Mouse (Mus musculus): ENCODE measurements at regions not wholly inside any gene's neighbourhood (a gene's known extent, or its start where the extent isn't known, plus 50 kb on each side); places are given as distances from the start of the nearest gene placed in this dataset.
"Not testable (repeated sequence)": the region's sequence is repeated elsewhere in the genome, so short reads cannot be mapped to it uniquely, and the experiment has no call there.

GRCm38 (mm10) chr16:50785384-50785783, 194.4 kb upstream of the Ccdc54 start:
- TF ChIP-seq CEBPB (IDR thresholded peaks at IDR 0.05; ENCODE audit: low read depth) (no peak), FOSL1 (IDR thresholded peaks at IDR 0.05; ENCODE audit: insufficient read depth, low read length, poor library complexity, severe bottlenecking) (no peak), CTCF (IDR thresholded peaks at IDR 0.05; ENCODE audit: control insufficient read depth, insufficient read depth, insufficient read length) (no peak), MAX (IDR thresholded peaks at IDR 0.05) (no peak), USF1 (IDR thresholded peaks at IDR 0.05; ENCODE audit: low read depth) (no peak), MYOD1 (IDR thresholded peaks at IDR 0.05; ENCODE audit: control insufficient read depth, insufficient read length, low read depth) (no peak), MYOG (IDR thresholded peaks at IDR 0.05; ENCODE audit: control insufficient read depth, extremely low read depth, insufficient read length) (no peak)
- H3K4me3 ChIP-seq (ENCODE audit: insufficient read depth, poor library complexity, severe bottlenecking) = no peak overlapping the region
- H3ac ChIP-seq (ENCODE audit: control insufficient read depth, insufficient read length, low read depth) = no peak overlapping the region
- no peaks in the 10 kb centered on the region for H3K36me3 ChIP-seq (ENCODE audit: control insufficient read depth, insufficient read depth)
- no peaks in the 10 kb centered on the region for H3K27me3 ChIP-seq (ENCODE audit: control insufficient read depth, insufficient read depth, insufficient read length)
- no peaks in the 10 kb centered on the region for H3K79me3 ChIP-seq (ENCODE audit: low read depth)
- no peaks in the 10 kb centered on the region for H3K79me2 ChIP-seq (ENCODE audit: control insufficient read depth, insufficient read depth)

- Histone ChIP-seq H3ac (ENCODE audit: control insufficient read depth, insufficient read length, low read depth) (no peak overlapping the region), H3K79me2 (ENCODE audit: control insufficient read depth, insufficient read depth) (no peaks in the 10 kb centered on the region), H3K27me3 (ENCODE audit: control insufficient read depth, insufficient read depth, insufficient read length) (no peaks in the 10 kb centered on the region), H3K79me3 (ENCODE audit: low read depth) (no peaks in the 10 kb centered on the region), H3K36me3 (ENCODE audit: control insufficient read depth, insufficient read depth) (no peaks in the 10 kb centered on the region), H3K4me3 (ENCODE audit: insufficient read depth, poor library complexity, severe bottlenecking) (no peak overlapping the region)
- TF ChIP-seq CEBPB (IDR thresholded peaks at IDR 0.05; ENCODE audit: low read depth) = no peak
- TF ChIP-seq MYOD1 (IDR thresholded peaks at IDR 0.05; ENCODE audit: control insufficient read depth, insufficient read length, low read depth) = no peak
- no peak for TF ChIP-seq MYOG (IDR thresholded peaks at IDR 0.05; ENCODE audit: control insufficient read depth, extremely low read depth, insufficient read length)
- no peak for TF ChIP-seq CTCF (IDR thresholded peaks at IDR 0.05; ENCODE audit: control insufficient read depth, insufficient read depth, insufficient read length)
Observed at GRCm38 (mm10) chr16:50784651-50785228, 193.8 kb upstream of the Ccdc54 start.

- Histone ChIP-seq H3K79me3 (ENCODE audit: low read depth) (no peaks in the 10 kb centered on the region), H3ac (ENCODE audit: control insufficient read depth, insufficient read length, low read depth) (no peak overlapping the region), H3K36me3 (ENCODE audit: control insufficient read depth, insufficient read depth) (no peaks in the 10 kb centered on the region), H3K79me2 (ENCODE audit: control insufficient read depth, insufficient read depth) (no peaks in the 10 kb centered on the region), H3K4me3 (ENCODE audit: insufficient read depth, poor library complexity, severe bottlenecking) (no peak overlapping the region), H3K27me3 (ENCODE audit: control insufficient read depth, insufficient read depth, insufficient read length) (no peaks in the 10 kb centered on the region)
- no peak for TF ChIP-seq CTCF (IDR thresholded peaks at IDR 0.05; ENCODE audit: control insufficient read depth, insufficient read depth, insufficient read length)
- no peak for TF ChIP-seq MYOD1 (IDR thresholded peaks at IDR 0.05; ENCODE audit: control insufficient read depth, insufficient read length, low read depth)
- no peak for TF ChIP-seq MYOG (IDR thresholded peaks at IDR 0.05; ENCODE audit: control insufficient read depth, extremely low read depth, insufficient read length)
- no peak for TF ChIP-seq FOSL1 (IDR thresholded peaks at IDR 0.05; ENCODE audit: insufficient read depth, low read length, poor library complexity, severe bottlenecking)
- TF ChIP-seq USF1 (IDR thresholded peaks at IDR 0.05; ENCODE audit: low read depth) = no peak
- TF ChIP-seq CEBPB (IDR thresholded peaks at IDR 0.05; ENCODE audit: low read depth) = no peak
- TF ChIP-seq MAX (IDR thresholded peaks at IDR 0.05) = no peak
Observed at GRCm38 (mm10) chr16:50783784-50784650, 193.1 kb upstream of the Ccdc54 start.

GRCm38 (mm10) chr16:50783240-50783639, 192.3 kb upstream of the Ccdc54 start:
- Histone ChIP-seq H3K79me2 (ENCODE audit: control insufficient read depth, insufficient read depth) (no peaks in the 10 kb centered on the region), H3K36me3 (ENCODE audit: control insufficient read depth, insufficient read depth) (no peaks in the 10 kb centered on the region), H3K79me3 (ENCODE audit: low read depth) (no peaks in the 10 kb centered on the region), H3K4me3 (ENCODE audit: insufficient read depth, poor library complexity, severe bottlenecking) (no peak overlapping the region), H3K27me3 (ENCODE audit: control insufficient read depth, insufficient read depth, insufficient read length) (no peaks in the 10 kb centered on the region), H3ac (ENCODE audit: control insufficient read depth, insufficient read length, low read depth) (no peak overlapping the region)
- TF ChIP-seq CEBPB (IDR thresholded peaks at IDR 0.05; ENCODE audit: low read depth) (no peak), CTCF (IDR thresholded peaks at IDR 0.05; ENCODE audit: control insufficient read depth, insufficient read depth, insufficient read length) (no peak), MYOD1 (IDR thresholded peaks at IDR 0.05; ENCODE audit: control insufficient read depth, insufficient read length, low read depth) (no peak), FOSL1 (IDR thresholded peaks at IDR 0.05; ENCODE audit: insufficient read depth, low read length, poor library complexity, severe bottlenecking) (no peak), MAX (IDR thresholded peaks at IDR 0.05) (no peak), MYOG (IDR thresholded peaks at IDR 0.05; ENCODE audit: control insufficient read depth, extremely low read depth, insufficient read length) (no peak), USF1 (IDR thresholded peaks at IDR 0.05; ENCODE audit: low read depth) (no peak)

GRCm38 (mm10) chr16:50779030-50779784, 188.3 kb upstream of the Ccdc54 start:
- Histone ChIP-seq H3K27me3 (ENCODE audit: control insufficient read depth, insufficient read depth, insufficient read length) (no peaks in the 10 kb centered on the region), H3K79me3 (ENCODE audit: low read depth) (no peaks in the 10 kb centered on the region), H3K79me2 (ENCODE audit: control insufficient read depth, insufficient read depth) (no peaks in the 10 kb centered on the region), H3ac (ENCODE audit: control insufficient read depth, insufficient read length, low read depth) (no peak overlapping the region), H3K36me3 (ENCODE audit: control insufficient read depth, insufficient read depth) (no peaks in the 10 kb centered on the region), H3K4me3 (ENCODE audit: insufficient read depth, poor library complexity, severe bottlenecking) (no peak overlapping the region)
- TF ChIP-seq CTCF (IDR thresholded peaks at IDR 0.05; ENCODE audit: control insufficient read depth, insufficient read depth, insufficient read length) (no peak), FOSL1 (IDR thresholded peaks at IDR 0.05; ENCODE audit: insufficient read depth, low read length, poor library complexity, severe bottlenecking) (no peak)

- H3ac ChIP-seq (ENCODE audit: control insufficient read depth, insufficient read length, low read depth); H3K79me3 ChIP-seq (ENCODE audit: low read depth); H3K4me3 ChIP-seq (ENCODE audit: insufficient read depth, poor library complexity, severe bottlenecking): not testable (repeated sequence)
Observed at GRCm38 (mm10) chr16:50774699-50775098, 183.7 kb upstream of the Ccdc54 start.

More at GRCm38 (mm10) chr16:50774699-50775098, 183.7 kb upstream of the Ccdc54 start:
- not testable (repeated sequence) for H3K36me3 ChIP-seq (ENCODE audit: control insufficient read depth, insufficient read depth); H3K79me2 ChIP-seq (ENCODE audit: control insufficient read depth, insufficient read depth); H3K27me3 ChIP-seq (ENCODE audit: control insufficient read depth, insufficient read depth, insufficient read length)

Measured in C2C12 (cell line).